Mouse (Mus musculus) brain, embryonic 14.5 days (tissue): Measurements from ENCODE around the gene Copg1.

Experiments used
- CTCF ChIP-seq: fragments of 200-500 bp; IDR thresholded peaks from 2 replicates; pipeline ENCODE4 v1.5.1; 2012; ENCODE audit warnings: inconsistent platforms, mild to moderate bottlenecking, moderate library complexity, borderline replicate concordance; ENCODE audit not compliant: insufficient read depth, insufficient read length; ENCODE audit errors: extremely low read depth
- POLR2A ChIP-seq: fragments of 200-500 bp; IDR thresholded peaks from 2 replicates; pipeline ENCODE4 v1.6.1; 2012; ENCODE audit warnings: mild to moderate bottlenecking, inconsistent platforms, borderline replicate concordance; ENCODE audit not compliant: poor library complexity, insufficient read depth, insufficient read length, severe bottlenecking; ENCODE audit errors: extremely low read depth

GRCm38 (mm10) chr6:87898028-87898427 lies 10.4 kb downstream of the Copg1 start:
- TF ChIP-seq CTCF (no peak), POLR2A (no peak)
